Mouse (Mus musculus): Measurements from ENCODE around the gene Ptbp3.

GRCm38 (mm10) chr4:59426429-59426828 lies 122.7 kb downstream of the Ptbp3 start:
- no peak for TF ChIP-seq CTCF (IDR thresholded peaks at IDR 0.05; ENCODE audit: low read depth, low read length)
- no peak for TF ChIP-seq POLR2A (IDR thresholded peaks at IDR 0.05; ENCODE audit: borderline replicate concordance, low read depth, low read length)
